Mouse (Mus musculus) G1E (cell line): Measurements from ENCODE around the gene Sh2d5. TPM values are rescaled to one million over a fixed set of nuclear protein-coding genes. Genes with fewer than 3 reads are reported as not detected.
A peak's percentile ranks its signal among the peaks of the same experiment; 100 is the strongest.

Experiments used
- ATAC-seq: 2 replicates; pipeline ENCODE4 v1.8.0; 2016; ENCODE audit warnings: mild to moderate bottlenecking; ENCODE audit not compliant: insufficient number of reproducible peaks, poor library complexity, low FRiP score, severe bottlenecking; ENCODE audit errors: extremely low read depth
- DNase-seq: peaks from one replicate; pipeline ENCODE4 v3.0.0; 2012; ENCODE audit warnings: low spot score
- H3K27me3 ChIP-seq: 2 replicates; pipeline ENCODE4 v1.6.1; 2012; ENCODE audit warnings: mild to moderate bottlenecking, low read length, inconsistent platforms; ENCODE audit not compliant: insufficient read depth
- H3K36me3 ChIP-seq: replicated peaks from 2 replicates; pipeline ENCODE3; 2012; ENCODE audit warnings: mild to moderate bottlenecking, inconsistent platforms
- H3K4me1 ChIP-seq: 2 replicates; pipeline ENCODE4 v1.6.1; 2012; ENCODE audit warnings: low read depth, low read length, inconsistent platforms, mixed read lengths; ENCODE audit not compliant: insufficient read depth
- H3K4me3 ChIP-seq: 2 replicates; pipeline ENCODE4 v1.5.1; 2012; ENCODE audit warnings: low read depth, mild to moderate bottlenecking, inconsistent platforms, low read length, moderate library complexity, mixed read lengths
- H3K9me3 ChIP-seq: replicated peaks from 2 replicates; pipeline ENCODE4 v1.6.1; 2012; ENCODE audit warnings: inconsistent platforms
- CTCF ChIP-seq: IDR thresholded peaks from 2 replicates; pipeline ENCODE4 v1.5.1; 2012; ENCODE audit warnings: low read depth, low read length, inconsistent platforms, mixed read lengths
- GATA1 ChIP-seq: IDR thresholded peaks from 2 replicates; pipeline ENCODE4 v1.6.1; 2012; ENCODE audit warnings: borderline replicate concordance, low read length, inconsistent platforms, mixed read lengths
- GATA2 ChIP-seq: IDR thresholded peaks from 2 replicates; pipeline ENCODE4 v1.6.1; 2012; ENCODE audit warnings: low read depth, low read length, inconsistent platforms, borderline replicate concordance
- POLR2AphosphoS5 ChIP-seq: IDR thresholded peaks from 2 replicates; pipeline ENCODE4 v1.6.1; 2012; ENCODE audit warnings: low read depth, low read length, inconsistent platforms; ENCODE audit not compliant: insufficient replicate concordance
- TAL1 ChIP-seq: conservative IDR thresholded peaks from 2 replicates; pipeline ENCODE4 v1.6.1; 2012; ENCODE audit warnings: low read depth, low read length, inconsistent platforms, mixed read lengths
- polyA plus RNA-seq: library from polyadenylated mRNA; stranded (reverse); fragments of >175 nt; gene quantifications from 2 replicates; pipeline ENCODE4 v1.2.3, GENCODE M21; 2012
- total RNA-seq, 2 experiments: library from RNA; stranded (forward) in 1 of 2; stranded (reverse) in 1 of 2; fragments of 200-1000 nt in 1 of 2; fragments of >200 nt in 1 of 2; fragmentation: Nextera tagmentation in 1 of 2; gene quantifications; 2 replicates each; pipeline ENCODE4 v1.2.3; 2014 to 2017

Gene Sh2d5
- total RNA-seq (2014; fragmentation: Nextera tagmentation), result 0.68 and 2.0 TPM in 2 replicates
- 0.55 and 0.99 TPM in 2 replicates for total RNA-seq (2017)
- polyA plus RNA-seq, result 0.61 and 0.81 TPM in 2 replicates

- ATAC-seq, result no peak
- peak within 1 kb of the TSS; percentile 13; the same call in 1 of the 2 replicates for H3K4me3 ChIP-seq
- H3K9me3 ChIP-seq, result no peaks in the 10 kb centered on the region
- no peak for DNase-seq
- H3K4me1 ChIP-seq, result peaks cover 13% of the 10 kb centered on the region; the same call in 1 of the 2 replicates
- H3K36me3 ChIP-seq, result peaks cover 85% of the 10 kb centered on the region
- no peak for TF ChIP-seq GATA1
- TF ChIP-seq GATA2, result no peak
- no peak for TF ChIP-seq POLR2AphosphoS5
- TF ChIP-seq CTCF, result no peak
- TF ChIP-seq TAL1, result no peak
- H3K27me3 ChIP-seq, result peaks cover 14% of the 10 kb centered on the region; the same call in 1 of the 2 replicates
These were observed at the start of gene Sh2d5, which contains the start of gene Kif17 for GRCm38 (mm10) chr4:138250088-138250960. Sh2d5 (plus strand) TSS chr4:138250403. Kif17 (plus strand) TSS chr4:138250435.

- TF ChIP-seq TAL1, result no peak
- no peak for TF ChIP-seq POLR2AphosphoS5
- TF ChIP-seq GATA1, result no peak
- no peak for TF ChIP-seq GATA2
- ATAC-seq (no peak), DNase-seq (no peak)
- Histone ChIP-seq H3K4me3 (no peak overlapping the region), H3K36me3 (peaks cover 92% of the 10 kb centered on the region), H3K9me3 (no peaks in the 10 kb centered on the region), H3K27me3 (no peaks in the 10 kb centered on the region), H3K4me1 (no peaks in the 10 kb centered on the region; the same call in 1 of the 2 replicates)
These were observed 49.4 kb upstream of the Sh2d5 start for GRCm38 (mm10) chr4:138200769-138201168.

GRCm38 (mm10) chr4:138201696-138202095 is 48.5 kb upstream of the Sh2d5 start:
- DNase-seq, result no peak
- no peaks in the 10 kb centered on the region for H3K27me3 ChIP-seq
- no peaks in the 10 kb centered on the region; the same call in 1 of the 2 replicates for H3K4me1 ChIP-seq
- no peak for ATAC-seq
- no peak overlapping the region for H3K4me3 ChIP-seq
- H3K9me3 ChIP-seq, result no peaks in the 10 kb centered on the region
- H3K36me3 ChIP-seq, result peaks cover 90% of the 10 kb centered on the region
- TF ChIP-seq TAL1 (no peak), GATA2 (no peak), CTCF (no peak), POLR2AphosphoS5 (no peak), GATA1 (no peak)

- no peak for ATAC-seq
These were observed 40.1 kb upstream of the Sh2d5 start for GRCm38 (mm10) chr4:138210116-138210515.

GRCm38 (mm10) chr4:138213861-138214260 is 36.3 kb upstream of the Sh2d5 start:
- no peak for ATAC-seq
- Histone ChIP-seq H3K36me3 (peaks cover 20% of the 10 kb centered on the region), H3K4me1 (peaks cover 20% of the 10 kb centered on the region), H3K4me3 (no peak overlapping the region), H3K27me3 (no peaks in the 10 kb centered on the region), H3K9me3 (no peaks in the 10 kb centered on the region)
- no peak for DNase-seq
- TF ChIP-seq TAL1 (no peak), GATA2 (no peak), CTCF (no peak), POLR2AphosphoS5 (no peak), GATA1 (no peak)

More at GRCm38 (mm10) chr4:138210116-138210515, 40.1 kb upstream of the Sh2d5 start:
- TF ChIP-seq GATA1 (no peak), GATA2 (no peak), TAL1 (no peak), CTCF (no peak), POLR2AphosphoS5 (no peak)
- no peaks in the 10 kb centered on the region for H3K27me3 ChIP-seq
- H3K36me3 ChIP-seq, result peaks cover 47% of the 10 kb centered on the region
- H3K9me3 ChIP-seq, result no peaks in the 10 kb centered on the region
- no peak overlapping the region for H3K4me3 ChIP-seq
- H3K4me1 ChIP-seq, result no peaks in the 10 kb centered on the region; the same call in 1 of the 2 replicates
- DNase-seq, result no peak

- no peaks in the 10 kb centered on the region for H3K27me3 ChIP-seq
- H3K36me3 ChIP-seq, result peaks cover 22% of the 10 kb centered on the region
- H3K4me1 ChIP-seq, result peaks cover 34% of the 10 kb centered on the region
- H3K9me3 ChIP-seq, result no peaks in the 10 kb centered on the region
- ATAC-seq (no peak), DNase-seq (no peak)
- H3K4me3 ChIP-seq, result peak overlapping the region; percentile 99
- TF ChIP-seq GATA2 (no peak), POLR2AphosphoS5 (no peak), TAL1 (no peak), GATA1 (no peak), CTCF (no peak)
These were observed 34.5 kb upstream of the Sh2d5 start for GRCm38 (mm10) chr4:138215671-138216199.
